Mouse (Mus musculus) neural tube, embryonic 14.5 days (tissue): ENCODE results near the gene Gm28230. TPM values are rescaled to one million over a fixed set of nuclear protein-coding genes. Genes with fewer than 3 reads are reported as not detected.

ENCODE experiments used
- ATAC-seq: fragments of 200-750 bp; cut with Nextera tagmentation; 2 replicates; pipeline ENCODE4 v1.8.0; 2017; ENCODE audit warnings: low read depth, mild to moderate bottlenecking, moderate TSS enrichment, moderate library complexity
- H3K27ac ChIP-seq: fragments of 300-500 bp; sonication (generic); 2 replicates; pipeline ENCODE4 v1.5.1; 2014; ENCODE audit warnings: low read depth, mild to moderate bottlenecking, control low read depth, low read length, moderate library complexity, mixed read lengths
- H3K27me3 ChIP-seq: fragments of 300-500 bp; sonication (generic); 2 replicates; pipeline ENCODE4 v1.6.1; 2014; ENCODE audit warnings: low read length; ENCODE audit not compliant: control insufficient read depth, insufficient read depth
- H3K36me3 ChIP-seq: fragments of 300-500 bp; sonication (generic); 2 replicates; pipeline ENCODE4 v1.6.1; 2014; ENCODE audit warnings: low read length, mixed read lengths; ENCODE audit not compliant: control insufficient read depth, insufficient read depth
- H3K4me1 ChIP-seq: fragments of 300-500 bp; sonication (generic); 2 replicates; pipeline ENCODE4 v1.6.1; 2014; ENCODE audit warnings: low read length; ENCODE audit not compliant: control insufficient read depth, insufficient read depth
- H3K4me2 ChIP-seq: fragments of 300-500 bp; sonication (generic); 2 replicates; pipeline ENCODE4 v1.6.1; 2014; ENCODE audit warnings: mild to moderate bottlenecking, low read depth, low read length, control low read depth
- H3K4me3 ChIP-seq: fragments of 300-500 bp; sonication (generic); 2 replicates; pipeline ENCODE4 v1.5.1; 2014; ENCODE audit warnings: low read depth, low read length, control low read depth, mixed read lengths
- H3K9ac ChIP-seq: fragments of 300-500 bp; sonication (generic); replicated peaks from 2 replicates; pipeline ENCODE4 v1.6.1; 2014; ENCODE audit warnings: low read depth, mild to moderate bottlenecking, control low read depth, low read length, mixed read lengths
- H3K9me3 ChIP-seq: fragments of 300-500 bp; sonication (generic); 2 replicates; pipeline ENCODE4 v1.6.1; 2016; ENCODE audit warnings: low read length; ENCODE audit not compliant: control insufficient read depth
- WGBS: fragments of 180-500 bp; shearing (Covaris S2); extraction: QIAGEN DNeasy Blood & Tissue Kit; methylation state at CpG from one replicate; pipeline ENCODE4 v1.1.7; 2014; 5-methylcytosine and 5-hydroxymethylcytosine counted together
- polyA plus RNA-seq: library from polyadenylated mRNA; unstranded; fragments of >200 nt; fragmentation: Nextera tagmentation; extraction: Ambion mirVana; gene quantifications from 2 replicates; pipeline ENCODE4 v1.2.1, GENCODE M21; 2014

The Gm28230 gene
- polyA plus RNA-seq, 1 experiment from 2014 or later = 2.5 TPM

GRCm38 (mm10) chr2:74738623-74739475 is 12.3 kb downstream of the Gm28230 start:
- H3K9me3 ChIP-seq = no peaks in the 10 kb centered on the region
- peak overlapping the region; percentile 66 for H3K4me2 ChIP-seq
- ATAC-seq = no peak
- no peaks in the 10 kb centered on the region for H3K27me3 ChIP-seq
- 3% methylated on average over 20 of the region's 20 CpGs for WGBS
- peak overlapping the region; percentile 92 for H3K27ac ChIP-seq
- peaks cover 5% of the 10 kb centered on the region; the same call in 1 of the 2 replicates for H3K36me3 ChIP-seq
- peak overlapping the region; percentile 62 for H3K9ac ChIP-seq
- peaks cover 72% of the 10 kb centered on the region for H3K4me1 ChIP-seq
- peak overlapping the region; percentile 2; the same call in 1 of the 2 replicates for H3K4me3 ChIP-seq

- H3K27me3 ChIP-seq = no peaks in the 10 kb centered on the region
- no peak for ATAC-seq
- H3K27ac ChIP-seq = peak overlapping the region; percentile 92
- H3K36me3 ChIP-seq = peaks cover 7% of the 10 kb centered on the region; the same call in 1 of the 2 replicates
- peaks cover 66% of the 10 kb centered on the region for H3K4me1 ChIP-seq
- WGBS = 8% methylated on average over 2 of the region's 2 CpGs
- peak overlapping the region; percentile 66 for H3K4me2 ChIP-seq
- no peaks in the 10 kb centered on the region for H3K9me3 ChIP-seq
- H3K4me3 ChIP-seq = peak overlapping the region; percentile 27; the same call in 1 of the 2 replicates
- peak overlapping the region; percentile 55; the same call in 1 of the 2 replicates for H3K9ac ChIP-seq
Measured at GRCm38 (mm10) chr2:74739476-74739800, 12.9 kb downstream of the Gm28230 start.

GRCm38 (mm10) chr2:74739869-74740268 is 13.3 kb downstream of the Gm28230 start:
- H3K4me2 ChIP-seq = peak overlapping the region; percentile 66
- ATAC-seq = no peak
- 3% methylated on average over 14 of the region's 14 CpGs for WGBS
- peak overlapping the region; percentile 92 for H3K27ac ChIP-seq
- peak overlapping the region; percentile 27 for H3K4me3 ChIP-seq
- peaks cover 7% of the 10 kb centered on the region; the same call in 1 of the 2 replicates for H3K36me3 ChIP-seq
- no peaks in the 10 kb centered on the region for H3K27me3 ChIP-seq
- peak overlapping the region; percentile 55; the same call in 1 of the 2 replicates for H3K9ac ChIP-seq
- peaks cover 65% of the 10 kb centered on the region for H3K4me1 ChIP-seq
- H3K9me3 ChIP-seq = no peaks in the 10 kb centered on the region

GRCm38 (mm10) chr2:74740311-74741091 is 14.0 kb downstream of the Gm28230 start:
- H3K4me3 ChIP-seq = peak overlapping the region; percentile 27
- peaks cover 65% of the 10 kb centered on the region for H3K4me1 ChIP-seq
- H3K27me3 ChIP-seq = no peaks in the 10 kb centered on the region
- H3K27ac ChIP-seq = peak overlapping the region; percentile 92
- WGBS = under 1% methylated on average over 43 of the region's 43 CpGs
- H3K4me2 ChIP-seq = peak overlapping the region; percentile 66
- no peaks in the 10 kb centered on the region for H3K9me3 ChIP-seq
- peak overlapping the region; percentile 55 for H3K9ac ChIP-seq
- peak; percentile 41; the same call in 1 of the 2 replicates for ATAC-seq
- H3K36me3 ChIP-seq = 0 out of 2 replicates have a peak, but pooled peaks cover 3% of the 10 kb centered on the region

- WGBS = 31% methylated on average over 2 of the region's 3 CpGs
- H3K9ac ChIP-seq = no peak overlapping the region
- no peak overlapping the region for H3K4me2 ChIP-seq
- peak overlapping the region; percentile 25; the same call in 1 of the 2 replicates for H3K27ac ChIP-seq
- H3K27me3 ChIP-seq = no peaks in the 10 kb centered on the region
- H3K4me3 ChIP-seq = no peak overlapping the region
- H3K4me1 ChIP-seq = peaks cover 65% of the 10 kb centered on the region
- H3K9me3 ChIP-seq = no peaks in the 10 kb centered on the region
- H3K36me3 ChIP-seq = peaks cover 6% of the 10 kb centered on the region; the same call in 1 of the 2 replicates
- ATAC-seq = no peak
Measured at GRCm38 (mm10) chr2:74741252-74741978, 14.9 kb downstream of the Gm28230 start.

GRCm38 (mm10) chr2:74741979-74742277 is 15.4 kb downstream of the Gm28230 start:
- H3K9ac ChIP-seq = no peak overlapping the region
- ATAC-seq = no peak
- H3K27ac ChIP-seq = peak overlapping the region; percentile 25; the same call in 1 of the 2 replicates
- peaks cover 65% of the 10 kb centered on the region for H3K4me1 ChIP-seq
- no peaks in the 10 kb centered on the region for H3K27me3 ChIP-seq
- H3K4me2 ChIP-seq = no peak overlapping the region
- peaks cover 11% of the 10 kb centered on the region for H3K36me3 ChIP-seq
- no peak overlapping the region for H3K4me3 ChIP-seq
- H3K9me3 ChIP-seq = no peaks in the 10 kb centered on the region

GRCm38 (mm10) chr2:74745540-74746297 is 19.2 kb downstream of the Gm28230 start:
- Histone ChIP-seq H3K36me3 (peaks cover 14% of the 10 kb centered on the region), H3K4me2 (peak overlapping the region; percentile 66), H3K4me3 (peak overlapping the region; percentile 22; the same call in 1 of the 2 replicates), H3K27me3 (no peaks in the 10 kb centered on the region), H3K9ac (peak overlapping the region; percentile 62; the same call in 1 of the 2 replicates), H3K9me3 (no peaks in the 10 kb centered on the region), H3K27ac (peak overlapping the region; percentile 91), H3K4me1 (peaks cover 61% of the 10 kb centered on the region)
- whole genome bisulfite sequencing = 7% methylated on average over 6 of the region's 6 CpGs
- no peak for ATAC-seq

- H3K4me2 ChIP-seq = peak overlapping the region; percentile 66
- H3K9ac ChIP-seq = peak overlapping the region; percentile 62
- H3K4me3 ChIP-seq = peak overlapping the region; percentile 22
- peak overlapping the region; percentile 91 for H3K27ac ChIP-seq
- peaks cover 60% of the 10 kb centered on the region for H3K4me1 ChIP-seq
- H3K9me3 ChIP-seq = no peaks in the 10 kb centered on the region
- under 1% methylated on average over 58 of the region's 58 CpGs for WGBS
- no peaks in the 10 kb centered on the region for H3K27me3 ChIP-seq
- ATAC-seq = 0 out of 2 replicates have a peak, but pooled peaks have one; percentile 1
- peaks cover 14% of the 10 kb centered on the region for H3K36me3 ChIP-seq
Measured at GRCm38 (mm10) chr2:74746298-74746921, 19.9 kb downstream of the Gm28230 start.
